Mouse (Mus musculus): ENCODE results near the gene Ghrhr.

Ghrhr gene

DNA sequence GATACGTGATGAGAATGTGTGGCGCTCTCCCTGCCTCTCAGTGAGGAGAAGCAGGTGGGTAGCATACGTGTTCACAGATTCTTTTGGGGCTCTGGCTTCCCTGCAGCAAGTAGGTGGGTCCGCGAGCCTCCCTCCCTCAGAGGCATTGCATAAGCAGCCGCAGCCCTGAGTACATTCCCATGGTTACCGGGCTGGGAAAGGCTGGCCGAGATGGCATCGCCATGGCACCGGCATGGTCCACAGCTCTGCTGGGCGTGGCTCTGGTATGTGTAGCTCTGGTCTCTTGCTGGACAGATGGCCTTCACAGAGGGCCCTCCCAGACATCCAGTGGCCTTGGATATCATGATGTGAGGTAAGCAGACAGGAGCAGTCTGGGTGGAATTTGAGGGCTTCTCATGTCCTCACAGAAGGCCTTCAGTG is 20.5 kb downstream of the Ghrhr start:
- peak; percentile 36 for DNase-seq

DNA sequence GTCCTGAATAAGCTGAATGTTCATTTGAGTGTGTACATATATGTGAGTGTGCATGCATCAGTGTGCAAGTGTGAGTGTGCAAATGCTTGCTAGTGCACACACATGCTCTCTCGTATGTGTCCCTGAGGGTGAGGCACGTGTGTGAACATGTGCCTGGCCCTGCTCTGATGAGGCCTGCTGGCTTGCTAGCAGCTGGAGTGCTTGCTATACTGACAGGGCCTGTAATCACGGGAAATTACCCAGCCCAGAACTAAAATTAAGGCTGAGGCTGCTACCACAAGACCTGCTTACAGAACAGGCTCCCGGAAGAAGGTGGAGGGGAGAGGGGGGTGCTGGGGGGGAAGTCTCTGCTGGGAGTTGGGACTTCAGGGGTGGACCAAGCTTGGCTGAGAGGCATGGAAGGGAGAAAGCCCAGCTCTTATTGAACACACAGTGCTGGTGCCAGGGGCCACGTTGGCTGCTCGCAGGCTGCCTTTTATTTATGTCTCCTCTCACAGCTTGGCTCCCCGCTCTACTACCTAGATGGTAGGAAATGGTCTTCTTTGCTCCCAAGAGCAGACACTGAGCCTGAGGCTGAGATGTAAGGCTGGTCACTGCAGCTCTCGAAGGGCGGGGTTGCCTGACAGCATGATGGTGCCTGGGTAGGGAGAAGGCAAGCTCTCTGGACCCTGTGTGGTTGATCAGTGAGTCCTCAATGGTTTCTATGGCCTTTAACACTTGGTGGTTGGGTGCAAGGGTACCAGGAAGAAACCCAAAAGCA is 23.0 kb downstream of the Ghrhr start:
- peak; percentile 25 for DNase-seq

DNA sequence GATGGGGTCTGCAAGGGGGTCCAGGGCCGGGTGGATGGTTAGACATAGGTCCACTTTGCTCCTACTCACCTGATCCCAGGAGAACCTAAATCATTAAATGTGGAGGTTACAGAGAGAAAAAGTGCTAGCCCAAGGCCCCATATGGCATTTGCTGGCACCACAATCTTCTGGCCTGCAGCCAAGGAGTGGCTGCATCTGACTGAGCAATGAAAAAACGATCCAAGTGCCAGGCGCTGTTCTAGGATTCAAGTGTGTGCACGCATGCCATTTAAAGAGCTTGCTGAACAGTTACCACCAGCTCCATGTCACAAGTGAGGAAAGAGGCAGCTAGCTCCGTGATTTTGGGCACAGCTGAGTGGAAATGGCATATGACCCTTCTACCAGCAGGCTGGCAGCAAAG is 23.8 kb downstream of the Ghrhr start:
- DNase-seq = peak; percentile 77

DNA sequence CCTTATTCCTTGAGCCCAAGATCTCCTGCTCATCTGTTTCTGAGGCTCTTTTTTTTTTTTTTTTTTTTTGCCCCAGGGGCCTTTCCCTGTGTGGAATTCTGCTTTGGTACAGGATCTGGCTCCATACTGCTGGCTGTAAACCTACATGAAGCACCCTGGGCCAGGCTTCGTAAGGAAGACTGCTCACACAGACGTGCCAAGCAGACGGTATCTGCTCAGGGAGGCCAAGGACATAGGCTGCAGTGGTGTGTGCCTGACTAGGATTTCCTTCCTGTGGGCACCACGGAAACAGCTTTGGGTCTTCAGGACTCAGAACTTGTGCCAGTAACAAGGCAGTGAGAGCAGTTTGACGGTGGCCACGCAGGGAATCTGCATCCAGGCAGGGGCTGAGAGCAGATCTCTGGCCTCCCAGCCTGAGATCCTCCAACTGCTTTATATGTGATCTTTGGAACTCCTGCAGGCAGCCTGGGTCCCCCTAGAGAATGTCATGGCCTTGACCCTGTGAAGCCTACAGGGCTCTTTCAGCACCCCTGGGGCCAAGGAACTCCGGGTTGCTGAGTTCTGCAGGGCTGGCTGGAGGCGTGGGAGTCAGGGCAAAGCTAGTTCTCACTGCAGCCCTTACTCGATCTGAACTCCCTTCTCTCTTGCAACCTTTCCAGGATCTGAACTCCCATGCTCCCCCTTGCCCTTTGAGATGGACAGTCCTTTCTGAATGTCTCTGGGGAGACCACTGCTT is 26.1 kb downstream of the Ghrhr start:
- no peak for DNase-seq

DNA sequence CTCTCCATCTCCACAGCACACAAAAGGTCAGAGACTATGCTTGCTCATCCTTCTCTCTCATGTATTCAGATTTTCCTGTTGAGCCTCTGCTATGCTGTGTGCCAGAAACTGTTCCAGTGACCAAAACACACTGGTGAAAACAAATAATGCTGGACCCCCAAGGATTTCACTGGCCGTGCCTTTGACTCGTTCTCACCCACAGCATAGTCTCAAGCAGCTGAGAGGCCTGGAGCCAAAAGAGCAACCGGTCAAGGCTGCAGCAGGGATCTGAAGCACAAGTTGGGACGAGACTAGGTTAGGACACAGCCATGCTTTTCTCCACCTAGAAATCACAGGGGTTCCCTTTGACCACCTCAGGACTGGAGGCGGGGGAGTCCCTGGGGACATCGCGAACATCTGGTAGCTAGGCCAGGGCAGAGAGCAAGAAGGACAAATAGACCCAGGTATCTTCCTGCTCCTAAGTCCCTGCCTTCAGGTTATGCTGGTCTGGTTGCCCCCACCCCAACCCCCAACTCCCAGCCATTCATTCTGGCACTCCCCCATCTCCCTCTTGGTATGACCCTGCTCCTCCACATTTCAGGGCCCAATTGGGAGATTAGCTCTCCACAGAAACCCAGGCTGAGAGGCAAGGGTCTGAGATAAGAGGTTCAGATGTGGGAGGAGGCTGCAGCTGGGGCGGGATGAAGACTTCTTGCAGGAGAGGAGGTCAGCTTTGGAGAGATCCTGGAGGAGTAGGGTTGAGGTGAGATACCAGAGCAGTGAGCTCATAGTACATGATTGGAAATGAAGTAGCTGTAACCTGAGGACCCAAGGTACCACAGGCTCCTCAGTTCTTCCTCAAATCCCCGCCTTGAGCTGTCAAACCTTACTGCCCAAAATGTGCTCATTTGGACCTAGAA is 27.6 kb downstream of the Ghrhr start:
- no peak for DNase-seq

DNA sequence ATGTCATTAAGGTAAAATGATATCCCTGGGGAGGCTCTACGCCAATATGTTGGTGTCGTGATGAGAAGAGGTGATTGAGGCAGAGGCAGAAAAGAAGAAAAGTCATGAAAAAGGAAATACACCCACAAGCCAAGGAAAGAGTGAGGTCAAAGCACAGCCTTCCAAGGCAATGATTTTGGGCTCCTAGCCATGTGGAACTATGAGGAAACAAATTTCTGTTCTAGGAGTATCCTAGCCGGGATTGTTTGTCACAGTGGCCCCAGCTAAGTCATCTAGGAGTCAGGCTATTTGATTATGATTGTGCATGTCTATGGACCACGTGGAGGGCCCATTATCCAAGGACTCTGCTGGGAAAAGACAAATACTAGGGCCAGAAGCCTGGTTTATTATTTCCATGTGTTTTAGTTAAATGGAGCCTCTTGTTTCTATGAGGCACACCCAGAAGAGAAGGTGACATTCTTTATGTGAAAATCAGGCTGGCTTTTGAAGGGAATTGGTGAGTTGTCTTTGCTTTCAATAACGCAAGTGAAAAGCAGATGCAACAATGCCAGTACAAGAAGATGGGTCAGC is 28.4 kb downstream of the Ghrhr start:
- no peak for DNase-seq

DNA sequence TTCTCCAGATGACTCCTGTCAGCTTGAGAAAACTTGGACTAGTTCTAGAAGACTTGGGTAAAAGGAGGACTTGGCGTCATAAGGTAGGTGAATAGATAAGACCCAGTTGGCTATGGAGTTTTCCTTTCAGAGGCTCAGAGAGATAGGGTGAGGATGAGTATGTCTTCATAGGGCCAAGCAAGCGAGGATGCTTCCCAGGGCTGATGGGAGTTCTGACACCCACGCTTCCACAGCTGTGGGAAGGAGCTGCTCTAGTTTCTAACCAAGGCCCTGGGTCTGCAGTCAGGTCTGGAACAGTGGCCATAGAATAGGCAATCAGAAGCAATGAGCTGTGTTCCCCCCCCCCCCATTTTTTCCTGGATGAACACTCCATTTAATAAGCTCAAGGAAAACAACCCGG is 31.2 kb downstream of the Ghrhr start:
- DNase-seq = no peak

DNA sequence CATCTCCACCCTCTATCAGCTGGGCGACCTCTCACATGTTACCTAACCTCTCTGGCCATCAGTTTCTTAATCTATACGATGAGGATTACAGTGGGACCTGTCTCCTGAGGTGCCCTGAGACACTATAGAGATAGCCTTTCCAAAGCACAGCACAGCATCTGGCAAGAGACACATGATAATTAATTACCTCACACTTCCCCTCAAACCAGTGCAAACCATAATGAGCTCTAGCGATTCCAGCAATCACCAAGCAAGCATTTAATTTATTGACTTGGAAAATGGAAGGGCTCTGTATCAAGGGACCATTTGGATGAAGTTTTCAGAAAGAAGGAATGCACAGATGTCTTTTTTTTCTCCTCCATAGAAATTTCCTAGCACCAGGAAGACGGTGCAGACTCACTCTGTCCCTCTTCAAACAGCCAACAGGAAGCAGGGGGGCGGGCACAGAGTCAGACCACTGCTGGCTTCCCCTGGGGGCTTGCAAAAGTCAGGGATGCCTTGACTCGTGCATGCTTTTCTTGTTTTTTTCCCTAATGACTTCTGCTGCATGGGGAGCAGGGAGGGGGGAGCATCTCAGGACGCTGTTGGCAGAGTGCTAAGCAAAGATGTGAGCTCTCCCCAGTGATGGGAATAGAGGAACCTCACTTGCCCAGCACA is 34.2 kb downstream of the Ghrhr start:
- DNase-seq = peak; percentile 71

DNA sequence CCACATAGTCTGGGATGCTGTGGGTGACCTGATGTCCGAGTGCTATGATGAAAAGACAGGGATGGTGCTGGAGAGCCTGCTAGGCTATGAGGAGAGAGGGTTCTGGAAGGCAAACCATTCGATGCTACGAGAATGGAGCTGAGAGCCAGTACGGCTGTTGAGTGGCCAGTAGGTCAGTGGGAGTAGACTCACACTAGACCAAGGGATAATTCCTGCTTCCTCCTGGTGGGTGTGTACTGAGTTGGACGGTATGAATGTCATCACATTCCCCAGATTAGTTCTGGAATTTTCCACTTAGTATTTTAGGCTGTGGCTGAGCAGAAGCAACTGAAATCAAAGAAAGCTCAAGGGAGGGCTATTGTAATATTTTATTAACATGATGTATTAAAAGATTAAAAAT is 34.9 kb downstream of the Ghrhr start:
- DNase-seq = no peak

DNA sequence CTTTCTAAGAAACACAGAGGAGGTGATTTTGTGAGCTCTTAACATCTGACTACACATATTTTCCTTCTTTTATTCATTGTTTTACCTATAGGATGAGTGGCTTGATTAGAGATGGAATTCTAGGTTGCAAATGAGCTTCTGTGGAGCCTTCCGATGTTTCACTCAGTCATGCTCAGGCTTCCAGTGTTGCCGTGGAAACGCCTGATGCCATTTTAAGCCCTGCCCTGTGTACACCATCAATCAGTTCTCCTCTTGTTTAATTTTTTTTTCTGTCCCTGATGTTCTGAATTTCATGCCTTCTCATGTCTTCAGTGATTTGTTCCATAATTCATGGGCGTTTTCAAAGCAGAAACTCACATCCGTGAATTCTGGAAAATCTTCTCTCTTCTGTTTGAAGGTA is 40.1 kb downstream of the Ghrhr start:
- DNase-seq = no peak

DNA sequence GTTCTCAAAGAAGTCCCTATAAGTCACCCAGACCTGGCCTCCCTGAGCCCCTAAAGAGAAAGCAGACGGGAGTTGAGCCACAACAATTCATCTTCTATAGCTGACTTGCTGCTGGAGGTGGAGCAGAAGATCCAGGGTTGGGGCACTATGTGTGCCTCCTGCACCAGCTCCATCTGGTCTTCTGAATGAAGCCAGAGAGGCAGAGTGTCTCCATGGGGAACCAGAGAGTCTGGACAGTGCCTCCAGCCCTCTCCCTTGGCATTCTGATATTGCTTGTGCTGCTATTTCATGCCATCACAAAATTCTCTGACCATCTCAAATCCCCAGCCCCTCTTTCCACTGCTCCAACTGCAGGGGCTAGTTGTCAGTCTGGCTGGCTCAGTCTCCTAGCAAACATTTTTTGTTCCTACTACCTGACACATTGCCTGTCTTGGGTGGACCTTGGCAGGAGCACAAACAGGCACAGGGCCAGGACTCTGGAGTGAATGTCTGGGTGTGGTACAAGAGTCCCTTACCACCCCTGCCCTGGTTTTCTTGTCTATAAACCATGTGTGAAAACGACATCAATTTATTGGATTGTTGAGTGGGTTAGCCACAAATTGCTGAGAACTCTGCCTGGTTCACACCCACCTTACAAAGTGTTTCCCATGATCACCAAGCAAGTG is 42.8 kb downstream of the Ghrhr start:
- DNase-seq = no peak

DNA sequence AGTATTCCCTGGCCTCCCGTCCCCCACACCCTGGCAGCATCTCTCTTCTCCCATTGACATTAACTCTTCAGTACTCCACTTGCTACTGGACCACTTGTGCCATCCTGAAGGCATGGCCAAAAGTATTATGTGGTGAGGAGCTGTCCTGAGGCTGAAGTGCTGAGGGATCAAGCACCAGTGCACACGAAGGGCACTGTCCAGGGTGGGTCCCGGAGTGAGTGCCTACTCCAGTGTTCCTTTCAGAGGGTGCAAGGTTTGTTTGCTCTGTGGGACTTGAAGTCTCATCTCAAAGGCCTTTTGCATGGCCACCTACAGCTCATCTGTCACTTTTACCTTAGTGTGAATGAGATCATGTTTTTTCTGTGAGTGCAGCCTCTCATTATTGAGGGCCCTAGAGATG is 44.3 kb downstream of the Ghrhr start:
- no peak for DNase-seq

DNA sequence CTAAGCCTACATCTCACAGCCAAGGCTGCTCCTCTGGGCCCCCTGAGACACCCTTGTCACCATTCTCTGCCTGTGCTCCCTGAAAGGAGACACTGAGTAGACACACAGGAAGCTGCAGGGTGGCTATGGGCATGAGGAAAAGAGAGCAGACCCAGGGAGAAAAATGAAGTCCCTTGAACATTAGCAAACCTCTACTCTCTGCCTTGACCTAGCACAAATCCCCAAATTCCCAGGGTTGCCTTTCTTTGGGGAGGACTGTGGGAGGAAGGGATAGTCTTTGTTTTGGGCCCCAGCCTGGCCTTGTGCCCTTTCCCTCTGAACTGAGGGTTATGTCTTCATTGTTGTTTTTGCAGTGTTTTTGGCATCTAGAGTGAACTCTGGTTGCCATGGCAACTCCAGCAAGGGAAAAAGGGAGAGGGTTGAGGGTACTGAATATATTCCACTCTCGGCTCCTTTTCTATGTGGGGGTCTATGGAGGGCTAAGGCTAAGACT is 44.8 kb downstream of the Ghrhr start:
- no peak for DNase-seq

DNA sequence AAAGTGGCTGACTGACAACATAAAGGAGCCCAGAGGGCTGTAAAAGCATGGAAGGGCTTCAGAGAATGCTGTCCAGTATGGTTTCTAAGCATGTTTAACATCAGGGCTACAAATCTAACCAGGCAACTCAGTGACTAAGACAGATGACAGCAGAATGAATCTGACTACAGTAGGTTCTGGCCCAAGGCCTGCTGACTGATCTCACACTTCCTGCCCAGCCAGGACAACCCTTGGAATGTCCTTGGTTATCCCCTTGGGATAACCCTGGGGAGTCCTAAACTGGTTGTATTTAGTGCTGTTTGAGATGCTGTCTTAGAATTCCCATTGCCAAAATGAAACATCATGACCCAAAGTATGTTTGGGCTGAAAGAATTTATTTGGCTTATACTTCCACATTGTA is 56.0 kb downstream of the Ghrhr start:
- no peak for DNase-seq

DNA sequence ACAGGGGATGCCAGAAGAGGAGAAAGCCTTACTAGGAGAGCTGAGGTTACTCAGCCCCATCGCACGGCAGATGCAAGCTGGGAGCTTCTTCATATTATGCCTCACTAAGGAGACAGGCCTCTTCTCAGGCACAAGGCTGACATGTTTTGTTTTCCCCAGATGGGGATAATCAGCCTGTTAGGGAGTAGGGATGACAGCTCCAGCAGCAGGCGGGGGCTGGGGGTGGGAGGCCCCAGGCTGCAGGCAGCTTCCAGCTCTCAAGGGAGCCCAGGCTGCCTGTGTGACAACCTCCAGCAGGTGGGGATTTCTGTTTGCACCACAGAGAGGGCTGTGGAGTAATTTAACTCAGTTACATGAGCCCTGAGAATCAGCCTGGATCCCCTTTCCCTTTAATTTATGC is 58.3 kb downstream of the Ghrhr start:
- peak; percentile 68 for DNase-seq

DNA sequence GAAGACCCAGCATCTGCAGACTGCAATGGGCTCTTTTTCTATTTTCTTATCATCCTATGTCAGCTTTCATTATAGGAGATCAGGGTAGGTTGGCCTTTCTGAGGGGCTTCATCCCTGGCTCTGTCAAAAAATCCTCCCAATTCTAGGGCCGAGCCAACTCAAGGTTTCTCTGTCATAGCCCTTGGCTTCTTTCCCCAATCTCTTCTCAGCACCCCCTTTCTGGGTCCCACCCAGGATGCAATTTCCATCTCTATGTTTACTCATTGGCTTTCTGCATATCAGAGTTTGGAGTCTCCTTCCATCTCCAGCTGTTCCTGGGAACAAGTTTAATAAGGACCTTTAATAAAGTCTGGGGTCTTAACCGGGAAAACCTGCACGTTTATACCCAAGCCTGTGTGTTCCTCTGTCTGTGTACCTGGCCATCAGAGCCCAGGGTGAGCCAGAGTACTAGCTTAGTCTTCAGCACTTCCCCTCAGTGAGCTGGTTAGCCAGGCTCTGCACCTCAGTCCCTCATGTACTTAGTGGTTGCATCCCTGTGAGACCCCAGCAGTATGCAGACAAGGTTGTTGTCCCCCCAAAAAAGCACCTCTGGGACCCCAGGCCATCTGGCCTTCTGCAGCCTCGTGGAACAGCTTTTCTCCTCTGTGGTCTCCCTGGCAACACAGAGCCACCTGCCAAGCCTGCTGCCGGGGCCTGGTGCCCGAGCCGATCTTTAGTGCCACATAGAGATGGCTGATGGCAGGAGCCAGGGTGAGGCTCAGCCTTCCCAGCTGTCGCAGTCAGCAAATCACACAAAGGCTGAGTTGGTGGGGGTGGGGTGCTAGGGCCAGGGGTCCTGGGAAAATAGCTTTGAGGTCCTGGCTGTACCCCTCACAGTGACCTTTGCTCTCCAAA is 59.4 kb downstream of the Ghrhr start:
- peak; percentile 23 for DNase-seq

DNA sequence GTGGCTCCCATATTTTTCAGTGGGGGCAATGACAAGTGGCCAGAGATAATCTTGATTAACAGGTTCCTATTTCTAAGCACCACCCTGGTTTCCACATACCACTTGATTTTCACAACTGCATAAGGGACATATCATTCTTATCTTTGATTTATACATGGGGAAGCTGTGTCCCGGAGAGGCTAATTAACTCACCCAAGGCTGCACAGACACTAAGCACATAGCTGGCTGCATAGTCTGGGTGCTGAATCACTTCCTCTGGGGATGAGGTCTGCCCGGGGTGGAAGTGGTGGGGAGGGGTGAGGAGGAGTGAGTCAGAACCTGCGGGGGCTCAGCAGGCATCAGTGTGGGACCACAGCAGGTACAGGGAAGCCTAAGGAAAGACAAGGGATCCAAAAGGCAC is 61.8 kb downstream of the Ghrhr start:
- no peak for DNase-seq

All from kidney, postnatal 10 days (tissue).